Mouse (Mus musculus): ENCODE data around the gene Rundc3a.
"Not testable (repeated sequence)": the region's sequence is repeated elsewhere in the genome, so short reads cannot be mapped to it uniquely, and the experiment has no call there.

GRCm38 (mm10) chr11:102389436-102389835 is 3.8 kb upstream of the Rundc3a start:
- TF ChIP-seq CTCF (IDR thresholded peaks at IDR 0.05; ENCODE audit: borderline replicate concordance, insufficient read depth, low read depth, low read length); POLR2A (IDR thresholded peaks at IDR 0.05; ENCODE audit: borderline replicate concordance, insufficient read depth, low read length): not testable (repeated sequence)
